Mouse (Mus musculus) gastrocnemius, adult 8-10 months (tissue): ENCODE results near the gene Pde4d. TPM values are rescaled to one million over a fixed set of nuclear protein-coding genes. Genes with fewer than 3 reads are reported as not detected.

Experiments
- DNase-seq, 2 experiments: peaks; one replicate each; pipeline ENCODE4 v3.0.0; 2022; ENCODE audit warnings: low spot score in 2 of 2
- total RNA-seq, 4 experiments: library from RNA; stranded (reverse); gene quantifications; 2 replicates each; pipeline ENCODE4 v1.2.4; 2022

Pde4d gene
- total RNA-seq, 4 experiments from 2014 or later, result 257 to 339 (median 308) TPM

- no peak for DNase-seq
These were observed 370.7 kb downstream of the Pde4d start for GRCm38 (mm10) chr13:108820487-108820886.

- DNase-seq, result no peak
These were observed 371.5 kb downstream of the Pde4d start for GRCm38 (mm10) chr13:108821270-108821669.

- DNase-seq, result no peak
These were observed 375.0 kb downstream of the Pde4d start for GRCm38 (mm10) chr13:108824638-108825310.

- DNase-seq, result no peak
These were observed 375.8 kb downstream of the Pde4d start for GRCm38 (mm10) chr13:108825501-108825900.

GRCm38 (mm10) chr13:108834197-108834596 lies 384.4 kb downstream of the Pde4d start:
- DNase-seq, result no peak

GRCm38 (mm10) chr13:108836314-108836713 lies 386.6 kb downstream of the Pde4d start:
- DNase-seq, result no peak

- DNase-seq, result no peak
These were observed 389.4 kb downstream of the Pde4d start for GRCm38 (mm10) chr13:108839142-108839541.

GRCm38 (mm10) chr13:108854090-108854489 lies 404.3 kb downstream of the Pde4d start:
- DNase-seq, result no peak

- no peak for DNase-seq
These were observed 407.2 kb downstream of the Pde4d start for GRCm38 (mm10) chr13:108856776-108857435.

GRCm38 (mm10) chr13:108859336-108859735 lies 409.6 kb downstream of the Pde4d start:
- no peak for DNase-seq

- no peak for DNase-seq
These were observed 411.0 kb downstream of the Pde4d start for GRCm38 (mm10) chr13:108860737-108861136.

GRCm38 (mm10) chr13:108861707-108862106 lies 412.0 kb downstream of the Pde4d start:
- no peak for DNase-seq

- DNase-seq, result no peak
These were observed 412.4 kb downstream of the Pde4d start for GRCm38 (mm10) chr13:108862173-108862572.

GRCm38 (mm10) chr13:108900160-108900559 lies 450.4 kb downstream of the Pde4d start:
- DNase-seq, result no peak

- no peak for DNase-seq
These were observed 455.4 kb downstream of the Pde4d start for GRCm38 (mm10) chr13:108905121-108905520.

GRCm38 (mm10) chr13:108909193-108909592 lies 459.4 kb downstream of the Pde4d start:
- DNase-seq, result no peak

GRCm38 (mm10) chr13:108914626-108915025 lies 464.9 kb downstream of the Pde4d start:
- DNase-seq, result no peak

GRCm38 (mm10) chr13:108921146-108921545 lies 471.4 kb downstream of the Pde4d start:
- DNase-seq, result no peak

- DNase-seq, result no peak
These were observed 485.1 kb downstream of the Pde4d start for GRCm38 (mm10) chr13:108934854-108935253.

- no peak for DNase-seq
These were observed 487.5 kb downstream of the Pde4d start for GRCm38 (mm10) chr13:108937272-108937671.

- no peak for DNase-seq
These were observed 503.2 kb downstream of the Pde4d start for GRCm38 (mm10) chr13:108952911-108953310.

GRCm38 (mm10) chr13:108956059-108956458 lies 506.3 kb downstream of the Pde4d start:
- no peak for DNase-seq

GRCm38 (mm10) chr13:108964056-108964455 lies 514.3 kb downstream of the Pde4d start:
- DNase-seq, result no peak
